Comparison of ENCODE assay signal across 9 mouse cellular contexts in genomic region chr9:83254356-83254755, GRCm38 (mm10).
"Had no signal": no experiment of that assay in that cellular context is flagged by ENCODE, and none has a peak within 500 bp of the region (broad histone marks: within the 10 kb centered on the region; RNA-seq: fewer than 3 reads in every experiment).

No protein-coding gene starts in this region.

- H3K27me3 ChIP-seq: limb, embryonic 12.5 days; midbrain, embryonic 13.5 days had no signal

- H3K4me3 ChIP-seq: limb, embryonic 12.5 days; midbrain, embryonic 13.5 days had no signal

- H3K27ac ChIP-seq: limb, embryonic 12.5 days; midbrain, embryonic 13.5 days had no signal

- H3K36me3 ChIP-seq: limb, embryonic 12.5 days; midbrain, embryonic 13.5 days had no signal

- H3K9ac ChIP-seq: limb, embryonic 12.5 days; midbrain, embryonic 13.5 days had no signal

- H3K4me2 ChIP-seq: limb, embryonic 12.5 days; midbrain, embryonic 13.5 days had no signal

- H3K4me1 ChIP-seq: midbrain, embryonic 13.5 days had no signal

- DNase-seq: lung, adult 18-20 months; right cerebral cortex, adult 18-20 months; right cerebral cortex, postnatal 25 days; thymus, postnatal 36 days had no signal

- H3K9me3 ChIP-seq: limb, embryonic 12.5 days; midbrain, embryonic 13.5 days had no signal

- ATAC-seq: hindbrain, embryonic 16.5 days; inflammation-experienced regulatory T-cells, adult 6 months; intestine, postnatal 0 days; midbrain, embryonic 13.5 days had no signal
